Mouse (Mus musculus): Measurements from ENCODE around the gene Hist1h4c. TPM values are rescaled to one million over a fixed set of nuclear protein-coding genes. Genes with fewer than 3 reads are reported as not detected.

Gene Hist1h4c
- 109 TPM for total RNA-seq (2023)

DNA sequence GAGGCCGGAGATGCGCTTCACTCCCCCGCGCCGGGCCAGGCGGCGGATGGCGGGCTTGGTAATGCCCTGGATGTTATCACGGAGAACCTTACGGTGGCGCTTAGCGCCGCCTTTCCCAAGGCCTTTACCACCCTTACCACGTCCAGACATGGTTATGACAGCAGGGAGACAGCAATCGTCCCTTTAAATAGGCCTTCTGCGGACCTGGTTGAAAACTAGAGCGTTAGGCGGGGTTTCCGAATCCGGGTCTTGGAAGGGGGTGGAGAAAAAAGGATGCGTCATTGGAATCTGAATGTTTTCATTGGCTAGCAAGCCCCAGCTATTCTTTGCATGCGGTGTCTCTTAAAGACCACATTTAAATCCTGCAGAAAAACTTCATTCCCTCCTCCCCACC is at the start of gene Hist1h4c:
Gene Hist1h4c, minus strand, starts transcription at position 155 of the 394 bp plus-strand sequence.

GRCm38 (mm10) chr13:23746201-23747080 is 48.2 kb upstream of the Hist1h4c start, which contains the start of gene Hist1h2bb:
Gene Hist1h2bb, plus strand, starts transcription at chr13:23746734.

GRCm38 (mm10) chr13:23745381-23746161 is 47.3 kb upstream of the Hist1h4c start, which contains the start of gene Hist1h3c:
Gene Hist1h3c, minus strand, starts transcription at chr13:23745602.

GRCm38 (mm10) chr13:23738677-23739068 is 40.4 kb upstream of the Hist1h4c start, which contains the start of gene Hist1h1c:
Gene Hist1h1c, plus strand, starts transcription at chr13:23738808.

DNA sequence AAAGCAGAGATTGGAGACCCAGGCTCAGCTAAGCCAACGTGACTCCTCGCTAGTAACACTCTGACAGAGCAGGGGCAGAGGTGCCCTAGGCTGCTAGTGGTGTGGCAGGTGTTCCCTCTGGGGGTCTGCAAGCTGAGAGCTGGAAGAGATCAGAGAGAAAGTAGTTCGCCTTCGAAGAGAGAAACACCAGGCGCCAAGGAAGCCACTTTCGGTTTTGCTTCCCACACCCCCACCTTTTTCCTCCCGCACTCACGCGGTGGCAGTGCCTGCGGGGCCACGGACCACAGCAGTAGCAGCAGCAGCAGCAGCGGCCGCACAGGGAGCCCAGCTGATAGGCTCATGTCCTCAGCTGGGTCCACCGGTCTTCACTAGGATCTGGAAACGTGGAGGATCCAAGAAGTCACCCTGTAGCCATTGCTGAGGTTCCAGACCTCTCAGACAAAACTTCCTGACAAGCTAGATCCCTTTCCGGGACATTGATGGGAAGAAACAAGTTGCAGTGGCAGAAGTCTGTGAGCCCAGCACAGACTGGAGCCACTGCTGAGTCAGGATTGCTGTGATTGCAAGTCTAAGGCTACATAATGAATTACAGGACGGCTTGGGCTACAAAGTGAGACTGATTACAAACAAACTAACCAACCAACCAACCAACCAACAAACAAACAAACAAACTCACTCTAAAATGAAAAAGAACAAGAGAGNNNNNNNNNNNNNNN is 12.3 kb upstream of the Hist1h4c start, which contains the start of gene Hfe:
Gene Hfe, minus strand, starts transcription at position 481 of the 716 bp plus-strand sequence.

GRCm38 (mm10) chr13:23695514-23695913 is 2.7 kb downstream of the Hist1h4c start, which contains the start of gene Hist1h1t:
Gene Hist1h1t, plus strand, starts transcription at chr13:23695814.

GRCm38 (mm10) chr13:23683755-23684281 is 14.4 kb downstream of the Hist1h4c start, which contains the start of the genes Hist1h2ac and Hist1h2bc:
Gene Hist1h2ac, minus strand, starts transcription at chr13:23683948.
Gene Hist1h2bc, plus strand, starts transcription at chr13:23684199.

Other genes starting within 250 kb of the Hist1h4c start
- not detected for gene Btn1a1, start 232.6 kb downstream of the Hist1h4c start, total RNA-seq (2023)
- gene Btn2a2, start 209.6 kb downstream of the Hist1h4c start, total RNA-seq (2023) = not detected
- gene Hist1h4h, start 167.4 kb downstream of the Hist1h4c start, total RNA-seq (2023) = 194 TPM
- 10.1 TPM for gene Hist1h2af, start 164.5 kb downstream of the Hist1h4c start, total RNA-seq (2023)
- not detected for gene Hist1h3g, start 163.0 kb downstream of the Hist1h4c start, total RNA-seq (2023)
- gene Hist1h2bh, start 155.1 kb downstream of the Hist1h4c start, total RNA-seq (2023) = 4.1 TPM
- 49.5 TPM for gene Hist1h3f, start 154.4 kb downstream of the Hist1h4c start, total RNA-seq (2023)
- gene Hist1h4f, start 146.8 kb downstream of the Hist1h4c start, total RNA-seq (2023) = 34.0 TPM
- gene Hist1h1d, start 145.2 kb downstream of the Hist1h4c start, total RNA-seq (2023) = 5.9 TPM
- 112 TPM for gene Hist1h3e, start 136.1 kb downstream of the Hist1h4c start, total RNA-seq (2023)
- gene Hist1h2ae, start 127.2 kb downstream of the Hist1h4c start, total RNA-seq (2023) = 7.7 TPM
- 132 TPM for gene Hist1h2bg, start 127.1 kb downstream of the Hist1h4c start, total RNA-seq (2023)
- gene Hist1h2bf, start 124.3 kb downstream of the Hist1h4c start, total RNA-seq (2023) = 76.2 TPM
- gene Hist1h2ad, start 124.1 kb downstream of the Hist1h4c start, total RNA-seq (2023) = 2.4 TPM
- 2.3 TPM for gene Hist1h3d, start 122.7 kb downstream of the Hist1h4c start, total RNA-seq (2023)
- gene Hist1h4d, start 116.9 kb downstream of the Hist1h4c start, total RNA-seq (2023) = 124 TPM
- 10.8 TPM for gene Hist1h2be, start 77.3 kb downstream of the Hist1h4c start, total RNA-seq (2023)
- gene Hist1h1e, start 75.9 kb downstream of the Hist1h4c start, total RNA-seq (2023) = 135 TPM
- gene Hist1h2ac, start 14.5 kb downstream of the Hist1h4c start, total RNA-seq (2023) = 8.0 TPM
- gene Hist1h2bc, start 14.3 kb downstream of the Hist1h4c start, total RNA-seq (2023) = 12.8 TPM
- not detected for gene Hist1h1t, start 2.6 kb downstream of the Hist1h4c start, total RNA-seq (2023)
- gene Hfe, start 12.4 kb upstream of the Hist1h4c start, total RNA-seq (2023) = 4.6 TPM
- 627 TPM for gene Hist1h1c, start 40.4 kb upstream of the Hist1h4c start, total RNA-seq (2023)
- 6.9 TPM for gene Hist1h3c, start 47.1 kb upstream of the Hist1h4c start, total RNA-seq (2023)
- 12.3 TPM for gene Hist1h2bb, start 48.3 kb upstream of the Hist1h4c start, total RNA-seq (2023)
- gene Hist1h2ab, start 52.7 kb upstream of the Hist1h4c start, total RNA-seq (2023) = 12.8 TPM
- gene Hist1h3b, start 53.8 kb upstream of the Hist1h4c start, total RNA-seq (2023) = 15.6 TPM
- 29.3 TPM for gene Hist1h4b, start 58.6 kb upstream of the Hist1h4c start, total RNA-seq (2023)
- 93.4 TPM for gene Hist1h4a, start 62.8 kb upstream of the Hist1h4c start, total RNA-seq (2023)
- gene Hist1h3a, start 63.9 kb upstream of the Hist1h4c start, total RNA-seq (2023) = 100 TPM
- gene Hist1h1a, start 65.2 kb upstream of the Hist1h4c start, total RNA-seq (2023) = 22.0 TPM
- gene Trim38, start 71.5 kb upstream of the Hist1h4c start, total RNA-seq (2023) = not detected
- gene Slc17a2, start 108.5 kb upstream of the Hist1h4c start, total RNA-seq (2023) = not detected
- not detected for gene Slc17a3, start 141.0 kb upstream of the Hist1h4c start, total RNA-seq (2023)
- gene Slc17a1, start 169.3 kb upstream of the Hist1h4c start, total RNA-seq (2023) = not detected
- not detected for gene Slc17a4, start 216.6 kb upstream of the Hist1h4c start, total RNA-seq (2023)
- not detected for gene Hist1h2ba, start 235.7 kb upstream of the Hist1h4c start, total RNA-seq (2023)
- gene Hist1h2aa, start 236.0 kb upstream of the Hist1h4c start, total RNA-seq (2023) = not detected

Measured in CD4-positive naive resting alpha-beta T cell, adult 57 days (primary cell).